Mouse (Mus musculus) C2C12 (cell line): ENCODE data around the gene Fdx1l.

Experiments
- CTCF ChIP-seq: IDR thresholded peaks from one replicate; pipeline ENCODE4 v1.5.1; 2011; ENCODE audit not compliant: control insufficient read depth, insufficient read depth, insufficient read length
- USF1 ChIP-seq: IDR thresholded peaks from one replicate; pipeline ENCODE4 v1.6.1; 2011; ENCODE audit warnings: low read depth, mild to moderate bottlenecking, control low read depth, moderate library complexity

DNA sequence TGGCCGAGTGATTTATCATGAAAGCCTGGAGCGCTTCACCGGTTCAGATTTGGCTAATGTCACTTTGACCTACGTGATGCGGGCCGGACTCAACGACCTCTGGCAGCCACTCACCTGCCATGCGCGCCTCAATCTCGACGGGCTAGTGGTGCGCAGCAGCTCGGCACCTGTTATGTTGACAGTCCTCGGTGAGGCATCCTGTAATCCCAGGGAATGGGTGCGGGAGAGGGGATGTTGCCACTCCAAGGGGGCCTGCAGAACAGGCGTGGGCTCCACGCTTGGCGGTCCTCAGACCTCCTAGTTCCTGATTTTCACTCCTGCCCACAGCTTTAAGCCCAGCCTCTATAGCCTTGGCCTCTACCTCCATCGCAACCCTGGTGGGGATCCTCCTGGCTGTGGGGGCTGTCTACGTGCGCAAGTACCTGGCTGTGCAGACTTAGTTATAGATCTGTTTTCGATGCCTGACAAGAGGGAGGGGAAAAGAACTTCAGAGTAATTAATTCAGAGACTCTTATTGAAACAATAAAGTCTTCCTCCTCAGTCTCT is 43.3 kb downstream of the Fdx1l start:
- TF ChIP-seq CTCF (no peak), USF1 (no peak)
